Mouse (Mus musculus) heart, embryonic 10.5 days (tissue): ENCODE results near the gene Bcr. TPM values are rescaled to one million over a fixed set of nuclear protein-coding genes. Genes with fewer than 3 reads are reported as not detected.

Source experiments
- DNase-seq: peaks from one replicate; pipeline ENCODE4 v3.0.0-alpha.2; 2017; ENCODE audit warnings: low spot score
- H3K27ac ChIP-seq: fragments of 300-500 bp; sonication (generic); 2 replicates; pipeline ENCODE4 v1.5.1; 2016; ENCODE audit warnings: mild to moderate bottlenecking
- H3K27me3 ChIP-seq: fragments of 300-500 bp; sonication (generic); 2 replicates; pipeline ENCODE4 v1.6.1; 2016; ENCODE audit warnings: mild to moderate bottlenecking; ENCODE audit not compliant: poor library complexity, insufficient read depth, severe bottlenecking
- H3K36me3 ChIP-seq: fragments of 300-500 bp; sonication (generic); 2 replicates; pipeline ENCODE4 v1.6.1; 2016; ENCODE audit warnings: mild to moderate bottlenecking, moderate library complexity
- H3K4me1 ChIP-seq: fragments of 300-500 bp; sonication (generic); 2 replicates; pipeline ENCODE4 v1.6.1; 2016; ENCODE audit warnings: mild to moderate bottlenecking
- H3K4me3 ChIP-seq: fragments of 300-500 bp; sonication (generic); 2 replicates; pipeline ENCODE4 v1.5.1; 2016; ENCODE audit warnings: mild to moderate bottlenecking, moderate library complexity
- H3K9me3 ChIP-seq: fragments of 300-500 bp; sonication (generic); 2 replicates; pipeline ENCODE4 v1.6.1; 2016; ENCODE audit warnings: mild to moderate bottlenecking, moderate library complexity
- WGBS: fragments of 180-500 bp; shearing (Covaris S2); methylation state at CpG from one replicate; pipeline ENCODE4 v1.1.7; 2016; 5-methylcytosine and 5-hydroxymethylcytosine counted together
- polyA plus RNA-seq: library from polyadenylated mRNA; unstranded; fragments of >200 nt; fragmentation: Nextera tagmentation; extraction: Ambion mirVana; gene quantifications from 2 replicates; pipeline ENCODE4 v1.2.1, GENCODE M21; 2016

Gene Bcr
- polyA plus RNA-seq, 1 experiment from 2014 or later = 26.6 TPM

DNA sequence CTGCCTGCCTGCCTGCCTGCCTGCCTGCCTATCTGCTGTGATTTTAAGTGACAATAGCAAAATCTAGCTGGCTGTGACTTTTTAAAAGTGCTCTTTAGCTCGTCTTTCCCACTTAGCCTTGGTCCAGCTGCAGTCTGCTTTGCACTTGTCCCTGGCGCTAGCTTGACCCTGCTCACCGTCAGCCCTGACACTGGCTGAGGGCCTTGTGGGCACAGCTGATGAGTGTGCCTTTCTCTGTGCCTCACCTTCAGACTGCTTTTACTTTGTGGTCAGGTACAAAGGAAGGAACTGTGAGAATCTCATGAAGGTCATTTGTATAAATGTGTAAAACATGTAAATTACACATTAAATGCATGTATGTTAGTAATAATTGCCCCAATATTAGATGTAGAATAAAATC, 163.8 kb downstream of the Bcr start:
- Histone ChIP-seq H3K27ac (no peak overlapping the region), H3K4me1 (peaks cover 29% of the 10 kb centered on the region), H3K27me3 (no peaks in the 10 kb centered on the region), H3K36me3 (0 out of 2 replicates have a peak, but pooled peaks cover under 1% of the 10 kb centered on the region), H3K4me3 (no peak overlapping the region), H3K9me3 (no peaks in the 10 kb centered on the region)
- WGBS = 64% methylated on average over 3 of the region's 3 CpGs
- no peak for DNase-seq

DNA sequence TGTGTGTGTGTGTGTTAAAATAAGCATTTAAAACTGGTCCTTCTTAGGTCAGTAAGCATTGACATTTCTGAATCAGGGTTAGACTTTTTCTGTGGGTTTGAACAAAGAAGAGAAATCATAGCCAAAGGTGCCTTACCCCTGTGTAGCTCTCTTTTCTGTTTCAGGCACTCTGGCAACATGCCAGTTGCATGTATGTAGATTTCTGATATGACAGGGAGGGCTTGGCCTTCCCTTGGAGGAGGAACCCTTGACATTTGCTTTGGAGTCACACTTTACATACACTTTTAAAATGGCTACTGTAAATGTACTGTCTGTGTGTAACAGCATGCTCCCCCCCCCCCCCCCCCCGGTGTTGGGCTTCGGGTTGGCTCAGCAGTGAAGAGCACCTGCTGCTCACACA, 164.2 kb downstream of the Bcr start:
- Histone ChIP-seq H3K4me3 (no peak overlapping the region), H3K9me3 (no peaks in the 10 kb centered on the region), H3K4me1 (peaks cover 29% of the 10 kb centered on the region), H3K36me3 (0 out of 2 replicates have a peak, but pooled peaks cover 4% of the 10 kb centered on the region), H3K27me3 (no peaks in the 10 kb centered on the region), H3K27ac (no peak overlapping the region)
- no peak for DNase-seq
- WGBS = 38% methylated on average over 1 of the region's 2 CpGs

DNA sequence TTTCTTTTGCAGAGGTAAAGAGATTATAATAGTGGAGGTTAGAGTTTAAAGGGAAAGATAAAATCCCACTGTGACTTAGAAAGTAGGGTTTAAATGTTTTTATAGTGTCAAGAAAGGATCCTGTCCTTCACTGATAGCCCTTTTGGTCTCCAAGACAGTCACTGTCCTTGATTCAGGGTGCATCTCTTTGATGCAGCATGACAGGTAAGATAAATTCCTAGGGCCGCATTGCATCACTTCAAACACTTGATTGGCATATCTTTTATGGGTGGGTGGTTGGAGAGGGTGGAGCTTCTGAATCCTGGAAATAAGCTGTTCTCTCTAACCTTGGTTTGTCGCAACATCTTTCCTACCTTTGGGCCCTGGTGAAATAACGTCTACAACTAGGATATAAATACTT, 167.0 kb downstream of the Bcr start:
- H3K27ac ChIP-seq = no peak overlapping the region
- peaks cover 11% of the 10 kb centered on the region for H3K4me1 ChIP-seq
- H3K4me3 ChIP-seq = no peak overlapping the region
- H3K27me3 ChIP-seq = no peaks in the 10 kb centered on the region
- H3K9me3 ChIP-seq = no peaks in the 10 kb centered on the region
- peaks cover 24% of the 10 kb centered on the region for H3K36me3 ChIP-seq
- 80% methylated on average over 3 of the region's 3 CpGs for WGBS
- DNase-seq = no peak

DNA sequence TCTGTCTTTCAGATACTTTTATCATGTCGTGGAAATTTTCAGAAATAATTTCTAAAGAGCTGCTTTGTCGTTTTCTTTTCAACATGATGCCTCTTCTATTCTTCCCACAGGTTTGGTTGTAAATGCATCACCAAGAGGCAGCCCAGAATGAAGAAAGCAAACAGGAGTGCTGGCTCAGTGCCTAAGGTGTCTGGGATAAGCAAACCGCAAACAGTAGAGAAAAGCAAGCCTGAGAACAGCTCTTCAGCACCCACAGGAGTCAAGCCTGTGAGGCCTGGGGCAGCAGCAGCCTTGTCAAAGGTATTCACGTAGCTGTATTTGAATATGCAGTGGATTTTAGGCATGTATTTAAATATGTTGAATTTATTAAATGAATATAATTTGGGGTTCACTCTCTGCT, 170.2 kb downstream of the Bcr start:
- Histone ChIP-seq H3K4me3 (no peak overlapping the region), H3K27me3 (no peaks in the 10 kb centered on the region), H3K9me3 (no peaks in the 10 kb centered on the region), H3K4me1 (no peaks in the 10 kb centered on the region), H3K36me3 (peaks cover 35% of the 10 kb centered on the region), H3K27ac (no peak overlapping the region)
- DNase-seq = no peak
- WGBS = 84% methylated on average over 4 of the region's 4 CpGs

DNA sequence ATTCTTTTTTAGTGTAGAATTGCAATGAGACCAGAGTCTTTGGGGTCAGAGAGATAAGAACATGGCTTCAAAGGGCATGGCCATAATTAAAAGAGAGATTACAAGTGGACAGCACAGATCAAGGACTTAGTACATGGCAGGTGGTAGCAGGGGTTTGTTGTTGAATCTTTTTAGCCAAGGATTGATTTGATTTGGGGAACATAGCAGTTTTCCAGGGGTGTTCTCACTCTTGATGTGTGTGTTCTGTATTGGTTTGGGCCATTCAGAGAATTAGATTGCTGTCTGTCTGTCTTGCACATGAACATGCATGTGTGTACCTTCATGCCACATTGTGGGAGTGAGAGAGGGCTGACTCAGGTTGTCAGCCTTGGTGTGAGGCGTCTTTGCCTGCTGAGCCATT, 171.5 kb downstream of the Bcr start:
- no peak overlapping the region for H3K27ac ChIP-seq
- WGBS = 92% methylated on average over 1 of the region's 1 CpGs
- no peaks in the 10 kb centered on the region for H3K4me1 ChIP-seq
- H3K36me3 ChIP-seq = peaks cover 40% of the 10 kb centered on the region
- DNase-seq = no peak
- no peaks in the 10 kb centered on the region for H3K9me3 ChIP-seq
- no peak overlapping the region for H3K4me3 ChIP-seq
- H3K27me3 ChIP-seq = no peaks in the 10 kb centered on the region

DNA sequence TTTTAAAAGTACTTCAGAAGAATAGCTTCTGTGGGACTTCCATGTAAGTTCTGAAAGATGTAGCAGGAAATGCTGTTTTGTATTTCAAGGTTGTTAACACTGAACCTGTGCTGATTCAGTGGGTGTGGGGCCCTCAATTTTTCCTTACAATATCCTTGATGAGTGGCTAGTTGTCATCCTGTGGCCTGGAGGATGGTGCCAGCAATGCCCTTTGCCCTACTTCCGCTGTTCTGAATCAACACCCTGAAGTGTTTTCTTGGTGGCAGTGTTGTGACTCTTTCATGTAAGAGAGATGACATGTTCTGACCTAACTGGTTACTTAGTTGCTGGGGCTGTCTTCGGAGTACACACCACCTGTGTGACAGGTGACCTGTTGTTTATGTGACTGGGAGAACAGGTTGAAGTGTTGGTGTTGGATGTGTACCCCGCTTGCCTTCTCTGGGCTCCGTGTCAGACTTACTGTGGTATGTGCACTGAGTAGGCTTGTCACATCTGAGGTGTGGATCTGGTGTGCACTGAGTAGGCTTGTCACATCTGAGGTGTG, 172.3 kb downstream of the Bcr start:
- no peaks in the 10 kb centered on the region for H3K4me1 ChIP-seq
- 95% methylated on average over 4 of the region's 4 CpGs for WGBS
- no peak overlapping the region for H3K4me3 ChIP-seq
- H3K27me3 ChIP-seq = no peaks in the 10 kb centered on the region
- no peak for DNase-seq
- no peak overlapping the region for H3K27ac ChIP-seq
- H3K36me3 ChIP-seq = peaks cover 40% of the 10 kb centered on the region
- no peaks in the 10 kb centered on the region for H3K9me3 ChIP-seq

DNA sequence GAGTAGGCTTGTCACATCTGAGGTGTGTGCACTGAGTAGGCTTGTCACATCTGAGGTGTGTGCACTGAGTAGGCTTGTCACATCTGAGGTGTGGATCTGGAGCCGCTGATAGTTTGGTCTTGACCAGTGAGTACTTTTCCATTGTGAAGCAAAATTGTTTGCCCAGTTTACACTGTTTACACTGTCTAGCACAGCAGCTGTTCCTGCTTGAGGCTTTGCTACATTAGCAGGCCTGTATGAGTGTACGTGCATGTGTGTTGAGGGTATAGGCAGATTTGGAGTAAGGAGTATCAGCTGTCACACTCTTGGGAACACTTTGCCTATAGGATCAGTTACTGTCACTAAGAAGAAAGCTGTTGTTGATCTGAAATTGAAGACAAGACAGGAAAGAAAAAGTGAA, 173.1 kb downstream of the Bcr start:
- whole genome bisulfite sequencing = 88% methylated on average over 2 of the region's 2 CpGs
- Histone ChIP-seq H3K4me1 (no peaks in the 10 kb centered on the region), H3K9me3 (no peaks in the 10 kb centered on the region), H3K4me3 (no peak overlapping the region), H3K27me3 (no peaks in the 10 kb centered on the region), H3K36me3 (peaks cover 45% of the 10 kb centered on the region), H3K27ac (no peak overlapping the region)
- DNase-seq = no peak

Other genes with a start within 250 kb of the Bcr start
- gene Gnaz, start 93.4 kb upstream of the Bcr start, polyA plus RNA-seq = 2.0 and 4.2 TPM in 2 replicates
- not detected in 2 replicates for gene Rsph14, start 28.0 kb upstream of the Bcr start, polyA plus RNA-seq
- 5.8 and 8.6 TPM in 2 replicates for gene Rab36, start 23.5 kb upstream of the Bcr start, polyA plus RNA-seq
- 27.4 and 27.5 TPM in 2 replicates for gene Specc1l, start 151.5 kb downstream of the Bcr start, polyA plus RNA-seq